Mouse (Mus musculus) megakaryocyte, embryonic 14.5 days (primary cell): ENCODE measurements at regions not wholly inside any gene's neighbourhood (a gene's known extent, or its start where the extent isn't known, plus 50 kb on each side); places are given as distances from the start of the nearest gene placed in this dataset.
"Not testable (repeated sequence)": the region's sequence is repeated elsewhere in the genome, so short reads cannot be mapped to it uniquely, and the experiment has no call there.

Experiments used
- H3K27me3 ChIP-seq: replicated peaks from 2 replicates; pipeline ENCODE3; 2012; ENCODE audit warnings: inconsistent platforms
- H3K36me3 ChIP-seq: replicated peaks from 2 replicates; pipeline ENCODE3; 2012; ENCODE audit warnings: low read length, inconsistent platforms, mixed read lengths
- H3K4me1 ChIP-seq: 2 replicates; pipeline ENCODE4 v1.6.1; 2012; ENCODE audit warnings: inconsistent platforms
- H3K4me3 ChIP-seq: replicated peaks from 2 replicates; pipeline ENCODE3; 2012; ENCODE audit warnings: moderate library complexity, mild to moderate bottlenecking, inconsistent platforms
- H3K9me3 ChIP-seq: 2 replicates; pipeline ENCODE4 v1.6.1; 2012; ENCODE audit warnings: inconsistent platforms
- FLI1 ChIP-seq: IDR thresholded peaks from 2 replicates; pipeline ENCODE4 v1.6.1; 2012; ENCODE audit warnings: low read length, inconsistent platforms, mixed read lengths
- GATA1 ChIP-seq: IDR thresholded peaks from 3 replicates; pipeline ENCODE4 v1.6.1; 2012; ENCODE audit warnings: mixed read lengths, low read length, inconsistent platforms, borderline replicate concordance

DNA sequence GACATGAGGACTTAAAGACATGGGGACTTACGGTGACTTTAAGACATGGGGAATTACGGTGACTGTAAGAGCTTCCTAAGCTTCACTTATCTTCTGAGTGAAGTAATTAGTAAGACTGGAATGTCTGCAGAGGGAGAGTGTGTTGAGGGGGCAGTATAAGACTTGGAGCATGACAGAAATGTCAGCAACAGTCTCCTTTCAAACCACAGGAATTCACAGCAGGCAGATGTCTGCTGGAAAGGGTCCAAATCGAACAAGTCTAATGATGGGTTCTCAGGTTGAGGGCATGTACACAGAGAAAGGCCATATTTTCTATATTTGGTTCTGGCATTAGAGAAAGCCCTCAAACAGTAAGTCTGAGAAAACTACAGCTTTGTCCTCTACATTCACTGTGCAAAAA lies 705.2 kb downstream of the Rapgef2 start:
- no peaks in the 10 kb centered on the region for H3K36me3 ChIP-seq
- H3K27me3 ChIP-seq, result no peaks in the 10 kb centered on the region
- no peaks in the 10 kb centered on the region for H3K4me1 ChIP-seq
- H3K9me3 ChIP-seq, result no peaks in the 10 kb centered on the region
- no peak for TF ChIP-seq GATA1
- no peak for TF ChIP-seq FLI1
- no peak overlapping the region for H3K4me3 ChIP-seq

- Histone ChIP-seq H3K4me1 (no peaks in the 10 kb centered on the region), H3K9me3 (peaks cover 3% of the 10 kb centered on the region; the same call in 1 of the 2 replicates), H3K27me3 (no peaks in the 10 kb centered on the region), H3K36me3 (no peaks in the 10 kb centered on the region), H3K4me3 (no peak overlapping the region)
- TF ChIP-seq GATA1 (no peak), FLI1 (no peak)
Observed at GRCm38 (mm10) chr3:78575667-78576464, 710.5 kb downstream of the Rapgef2 start.

- H3K36me3 ChIP-seq, result no peaks in the 10 kb centered on the region
- H3K27me3 ChIP-seq, result no peaks in the 10 kb centered on the region
- TF ChIP-seq GATA1, result no peak
- H3K9me3 ChIP-seq, result peaks cover 3% of the 10 kb centered on the region; the same call in 1 of the 2 replicates
- H3K4me3 ChIP-seq, result no peak overlapping the region
- no peaks in the 10 kb centered on the region for H3K4me1 ChIP-seq
Observed at GRCm38 (mm10) chr3:78574807-78575206, 711.5 kb downstream of the Rapgef2 start.

GRCm38 (mm10) chr3:78573299-78573698 lies 713.0 kb downstream of the Rapgef2 start:
- no peaks in the 10 kb centered on the region for H3K4me1 ChIP-seq
- TF ChIP-seq GATA1 (no peak), FLI1 (no peak)
- no peaks in the 10 kb centered on the region for H3K27me3 ChIP-seq
- H3K4me3 ChIP-seq, result no peak overlapping the region
- no peaks in the 10 kb centered on the region for H3K36me3 ChIP-seq
- H3K9me3 ChIP-seq, result peaks cover 3% of the 10 kb centered on the region; the same call in 1 of the 2 replicates

GRCm38 (mm10) chr3:78564926-78565325 lies 721.4 kb downstream of the Rapgef2 start:
- H3K27me3 ChIP-seq, H3K4me1 ChIP-seq, H3K36me3 ChIP-seq, H3K9me3 ChIP-seq, H3K4me3 ChIP-seq: not testable (repeated sequence)
